Mouse (Mus musculus): Measurements from ENCODE around the gene Nme3. TPM values are rescaled to one million over a fixed set of nuclear protein-coding genes. Genes with fewer than 3 reads are reported as not detected.

Gene Nme3
- 69.6 and 72.6 TPM in 2 replicates for polyA plus RNA-seq (2015; fragmentation: Nextera tagmentation; extraction: Ambion mirVana)

DNA sequence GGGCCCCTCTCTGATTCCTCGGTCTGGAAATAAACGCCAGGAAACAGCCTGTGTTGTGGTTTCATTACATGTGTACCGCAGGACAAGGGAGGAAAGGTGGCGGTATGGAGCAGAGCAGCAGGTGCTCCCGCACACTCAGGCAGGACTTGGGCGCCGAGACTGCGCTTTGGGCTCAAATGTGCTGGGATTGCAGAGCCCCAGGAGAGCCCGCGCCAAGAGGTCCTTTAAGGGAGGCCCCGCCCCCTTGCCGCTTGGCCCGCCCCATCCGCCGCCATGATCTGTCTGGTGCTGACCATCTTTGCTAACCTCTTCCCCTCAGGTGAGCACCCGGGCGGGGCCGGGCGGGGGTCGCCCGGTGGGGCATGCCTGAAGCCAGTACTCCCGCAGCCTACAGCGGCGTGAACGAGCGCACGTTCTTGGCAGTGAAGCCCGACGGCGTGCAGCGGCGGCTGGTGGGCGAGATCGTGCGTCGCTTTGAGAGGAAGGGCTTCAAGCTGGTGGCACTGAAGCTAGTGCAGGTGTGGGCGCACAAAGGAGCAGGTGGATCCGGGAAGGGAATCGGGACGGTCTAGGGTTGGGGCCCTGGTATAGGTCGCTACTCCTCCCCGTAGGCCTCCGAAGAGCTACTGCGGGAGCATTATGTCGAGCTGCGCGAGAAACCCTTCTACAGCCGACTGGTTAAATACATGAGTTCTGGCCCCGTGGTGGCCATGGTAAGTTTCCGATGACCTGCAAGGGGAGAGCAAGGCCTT is at the start of gene Nme3:
TSS of gene Nme3 (plus strand) at position 260 of the 752 bp plus-strand sequence.
- Histone ChIP-seq H3K27me3 (no peaks in the 10 kb centered on the region), H3K4me1 (peaks cover 37% of the 10 kb centered on the region), H3K27ac (replicated peaks) (peak within 1 kb of the TSS; percentile 81), H3K9me3 (no peaks in the 10 kb centered on the region), H3K4me2 (replicated peaks) (peak within 1 kb of the TSS; percentile 96), H3K4me3 (peak within 1 kb of the TSS; percentile 59), H3K9ac (replicated peaks) (peak within 1 kb of the TSS; percentile 83), H3K36me3 (peaks cover 55% of the 10 kb centered on the region)
- 2% methylated on average over 50 of the region's 50 CpGs for WGBS
- peak; percentile 73 for ATAC-seq (replicated peaks)

DNA sequence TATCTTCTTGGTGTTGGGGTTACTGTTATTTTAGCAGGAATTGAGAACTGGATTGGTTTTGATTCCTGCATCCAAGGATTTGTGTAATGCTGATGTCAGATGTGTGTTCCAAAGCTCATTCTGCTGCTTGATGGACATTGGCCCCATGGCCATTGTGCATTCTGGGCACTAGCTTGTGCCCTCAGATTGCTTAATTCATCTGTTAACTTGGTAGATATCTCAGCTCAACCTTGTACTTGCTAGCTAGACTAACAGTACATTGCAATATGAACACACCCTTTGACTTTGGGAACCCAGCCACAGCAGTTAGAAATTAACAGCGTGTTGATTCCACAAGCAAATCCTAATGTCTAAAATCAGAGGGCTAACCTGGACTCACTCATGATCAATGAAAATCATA is 48.9 kb upstream of the Nme3 start:
- no peak for ATAC-seq (replicated peaks)

DNA sequence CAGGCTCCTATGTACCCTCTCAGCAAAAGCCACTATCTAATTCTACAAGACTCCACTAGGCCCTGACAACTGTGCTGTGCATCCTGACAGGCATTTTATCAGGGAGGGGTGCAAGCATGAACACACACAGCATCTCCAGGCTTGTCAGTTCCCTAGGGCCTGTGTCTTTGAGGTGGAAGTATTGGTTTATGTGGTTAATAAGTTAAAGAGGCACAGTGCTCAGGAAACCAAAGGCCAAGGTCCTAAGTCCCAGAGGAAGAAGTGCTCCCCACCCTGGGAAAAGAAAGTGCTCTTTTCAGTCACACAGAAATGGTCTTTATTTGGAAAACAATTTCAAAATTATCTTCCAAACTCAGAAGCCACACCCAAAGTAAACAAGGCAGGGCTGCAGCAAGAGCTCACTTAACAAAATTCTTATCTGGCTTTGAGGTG is 47.7 kb upstream of the Nme3 start:
- ATAC-seq (replicated peaks) = no peak
- Histone ChIP-seq H3K27me3 (no peaks in the 10 kb centered on the region), H3K4me3 (0 out of 2 replicates have a peak overlapping the region, but pooled peaks have one; percentile 2), H3K9ac (replicated peaks) (no peak overlapping the region), H3K27ac (replicated peaks) (no peak overlapping the region), H3K4me1 (peaks cover 27% of the 10 kb centered on the region), H3K9me3 (no peaks in the 10 kb centered on the region), H3K36me3 (peaks cover 3% of the 10 kb centered on the region), H3K4me2 (replicated peaks) (peak overlapping the region; percentile 97; the same call in 1 of the 2 replicates)

More for the DNA sequence above, 48.9 kb upstream of the Nme3 start:
- H3K4me3 ChIP-seq = no peak overlapping the region
- WGBS = 98% methylated on average over 1 of the region's 1 CpGs
- peaks cover 27% of the 10 kb centered on the region for H3K4me1 ChIP-seq
- H3K9me3 ChIP-seq = no peaks in the 10 kb centered on the region
- no peaks in the 10 kb centered on the region for H3K27me3 ChIP-seq
- no peak overlapping the region for H3K4me2 ChIP-seq (replicated peaks)
- H3K27ac ChIP-seq (replicated peaks) = no peak overlapping the region
- no peaks in the 10 kb centered on the region for H3K36me3 ChIP-seq
- no peak overlapping the region for H3K9ac ChIP-seq (replicated peaks)

DNA sequence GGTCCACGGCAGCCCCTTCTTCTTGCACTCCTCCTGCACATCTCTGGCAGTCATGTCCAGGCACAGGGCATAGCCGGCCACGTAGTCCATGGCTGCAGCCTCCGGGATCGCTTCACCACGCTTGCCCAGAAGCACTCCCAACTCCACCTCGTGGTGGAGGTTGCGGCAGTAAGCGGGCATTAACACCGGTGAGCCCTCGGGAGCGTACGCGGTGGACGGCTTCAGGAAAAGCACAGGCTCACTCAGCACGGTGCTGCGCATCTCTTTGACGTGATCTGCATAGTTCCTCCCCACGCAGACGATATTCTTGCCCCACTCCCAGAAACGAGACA is 46.6 kb upstream of the Nme3 start:
- Histone ChIP-seq H3K27me3 (no peaks in the 10 kb centered on the region), H3K9ac (replicated peaks) (peak overlapping the region; percentile 81), H3K36me3 (peaks cover 11% of the 10 kb centered on the region), H3K4me1 (peaks cover 27% of the 10 kb centered on the region), H3K27ac (replicated peaks) (peak overlapping the region; percentile 94), H3K4me3 (peak overlapping the region; percentile 80), H3K9me3 (no peaks in the 10 kb centered on the region), H3K4me2 (replicated peaks) (peak overlapping the region; percentile 97)
- no peak for ATAC-seq (replicated peaks)
- under 1% methylated on average over 21 of the region's 21 CpGs for WGBS

DNA sequence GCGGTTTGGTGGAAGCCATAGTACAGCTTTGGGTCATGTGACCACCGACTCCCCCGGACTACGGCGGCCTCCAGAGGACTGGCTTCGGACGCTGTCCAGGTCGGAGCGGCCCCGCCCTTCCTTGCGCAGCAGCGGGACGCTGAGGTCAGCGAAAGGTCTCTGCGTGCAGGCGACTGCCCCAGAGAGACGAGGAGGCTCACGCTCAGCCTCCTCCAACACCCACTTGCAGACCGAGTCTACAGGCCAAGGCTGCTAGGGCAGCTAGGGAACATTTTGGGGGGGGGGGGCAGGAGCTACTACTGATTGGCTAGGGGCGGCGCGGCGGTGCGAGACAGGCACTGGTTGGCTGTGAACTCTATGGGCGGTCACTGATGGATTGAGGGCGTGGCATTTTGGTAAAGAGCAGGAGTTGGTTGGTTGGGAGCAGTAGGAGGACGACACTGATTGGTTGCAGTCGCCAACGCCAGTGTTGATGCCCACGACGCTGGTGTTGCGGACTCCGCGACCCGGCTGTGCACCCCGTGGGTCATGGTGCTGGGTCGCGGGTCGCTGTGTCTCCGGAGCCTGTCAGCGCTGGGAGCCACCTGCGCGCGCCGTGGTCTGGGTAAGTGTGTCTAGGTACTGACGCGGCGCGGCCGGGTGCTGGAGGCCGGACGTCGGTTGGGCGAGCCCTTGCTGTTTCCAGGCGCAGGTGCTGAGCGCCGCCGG is 46.1 kb upstream of the Nme3 start, which contains the start of gene Fahd1:
TSS of gene Fahd1 (minus strand) at position 300 of the 708 bp plus-strand sequence.
- Histone ChIP-seq H3K9ac (replicated peaks) (peak within 1 kb of the TSS; percentile 81), H3K27ac (replicated peaks) (peak within 1 kb of the TSS; percentile 94), H3K4me3 (peak within 1 kb of the TSS; percentile 80), H3K9me3 (no peaks in the 10 kb centered on the region), H3K27me3 (no peaks in the 10 kb centered on the region), H3K4me1 (peaks cover 27% of the 10 kb centered on the region), H3K36me3 (peaks cover 11% of the 10 kb centered on the region), H3K4me2 (replicated peaks) (peak within 1 kb of the TSS; percentile 97)
- WGBS = under 1% methylated on average over 58 of the region's 58 CpGs
- ATAC-seq (replicated peaks) = peak; percentile 100

DNA sequence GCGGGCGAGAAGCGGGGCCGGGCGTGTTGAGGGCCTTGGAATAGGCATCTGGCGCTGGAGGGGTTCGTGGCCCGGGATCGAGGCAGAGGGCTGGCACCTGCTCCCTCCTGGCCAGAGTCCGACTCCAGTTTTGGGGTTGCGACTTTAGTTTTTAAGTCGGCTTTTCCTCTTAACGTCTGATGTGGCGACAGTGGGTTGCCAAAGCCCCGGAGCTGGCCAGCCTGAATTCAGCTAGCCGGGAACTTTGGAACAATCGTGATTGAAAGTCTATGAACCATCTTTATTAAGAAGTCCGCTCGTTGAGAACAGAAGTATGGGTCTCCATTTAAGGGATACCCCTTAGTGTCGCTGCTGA is 45.5 kb upstream of the Nme3 start:
- Histone ChIP-seq H3K9ac (replicated peaks) (peak overlapping the region; percentile 75), H3K36me3 (peaks cover 11% of the 10 kb centered on the region), H3K27me3 (no peaks in the 10 kb centered on the region), H3K27ac (replicated peaks) (peak overlapping the region; percentile 62), H3K9me3 (no peaks in the 10 kb centered on the region), H3K4me1 (peaks cover 27% of the 10 kb centered on the region), H3K4me3 (peak overlapping the region; percentile 80), H3K4me2 (replicated peaks) (peak overlapping the region; percentile 97)
- no peak for ATAC-seq (replicated peaks)
- under 1% methylated on average over 20 of the region's 20 CpGs for WGBS

DNA sequence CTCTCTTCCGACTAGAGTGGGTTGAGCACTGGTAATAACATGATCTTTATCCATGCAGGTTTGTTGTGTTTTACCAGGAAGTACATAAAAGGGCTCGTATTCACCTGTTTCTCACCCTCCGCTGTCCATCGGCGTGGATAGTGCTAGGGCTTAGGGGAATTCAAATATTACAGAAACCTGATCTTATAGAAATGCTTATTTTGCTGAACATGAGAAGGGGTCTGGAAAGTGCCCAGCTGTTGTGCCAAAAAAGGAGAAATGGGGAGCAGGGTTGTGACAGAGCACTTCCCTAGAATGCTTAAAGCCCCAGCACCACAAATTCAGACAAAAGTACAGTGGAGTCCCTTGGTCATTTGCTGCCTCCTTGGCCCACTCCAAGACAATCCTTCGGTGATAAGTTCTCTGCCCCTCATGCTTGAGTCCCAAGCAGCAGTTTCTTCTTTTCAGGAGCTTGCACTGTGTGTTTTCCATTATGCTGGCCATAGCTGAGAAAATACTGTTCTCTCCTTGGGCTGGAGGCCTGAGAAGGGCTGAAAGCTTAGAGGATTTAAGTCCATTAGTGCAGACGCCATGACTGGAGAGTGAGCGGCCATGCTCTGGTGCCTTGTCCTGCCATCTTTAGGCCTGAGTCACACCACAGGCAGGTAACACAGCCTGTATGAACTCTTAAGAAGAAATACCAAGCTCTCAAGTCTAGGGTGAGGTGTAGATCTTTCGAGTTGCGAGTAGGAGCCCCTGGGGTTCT is 44.7 kb upstream of the Nme3 start:
- peaks cover 27% of the 10 kb centered on the region for H3K4me1 ChIP-seq
- no peak for ATAC-seq (replicated peaks)
- no peak overlapping the region for H3K27ac ChIP-seq (replicated peaks)
- peak overlapping the region; percentile 97 for H3K4me2 ChIP-seq (replicated peaks)
- no peaks in the 10 kb centered on the region for H3K27me3 ChIP-seq
- peaks cover 11% of the 10 kb centered on the region for H3K36me3 ChIP-seq
- peak overlapping the region; percentile 75; the same call in 1 of the 2 replicates for H3K9ac ChIP-seq (replicated peaks)
- peak overlapping the region; percentile 80 for H3K4me3 ChIP-seq
- no peaks in the 10 kb centered on the region for H3K9me3 ChIP-seq
- 79% methylated on average over 10 of the region's 10 CpGs for WGBS

DNA sequence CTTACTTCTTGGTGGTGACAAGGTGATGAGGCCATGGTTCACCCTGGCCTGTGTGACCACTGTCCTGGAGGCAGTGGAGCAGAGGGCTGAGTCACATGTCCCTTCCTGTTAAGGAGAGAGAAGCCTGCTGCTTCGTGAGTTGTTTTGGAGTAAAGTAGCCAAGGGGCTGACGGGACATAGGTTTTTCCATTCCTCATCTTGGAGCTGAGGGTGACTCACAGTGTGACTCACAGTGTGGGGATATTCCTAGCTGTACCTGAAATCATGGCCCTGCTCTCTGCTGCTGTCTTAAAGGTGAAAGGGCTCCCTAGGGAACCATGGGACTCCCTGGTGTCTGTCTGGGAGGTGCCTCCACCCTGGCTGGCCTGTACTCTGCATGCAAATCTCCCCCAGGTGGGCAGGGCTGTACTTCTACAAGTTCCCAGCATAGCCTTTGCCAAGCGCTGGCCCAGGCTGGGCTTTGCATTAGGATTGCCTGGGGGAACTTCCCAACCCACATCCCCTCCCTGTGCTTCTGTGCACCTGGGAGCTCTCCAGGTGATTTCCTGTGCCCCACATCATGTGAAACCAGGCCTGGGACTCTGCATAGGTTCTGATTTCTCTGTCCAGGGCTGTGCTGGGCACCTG is 40.3 kb upstream of the Nme3 start:
- H3K9ac ChIP-seq (replicated peaks) = no peak overlapping the region
- WGBS = 87% methylated on average over 3 of the region's 3 CpGs
- peaks cover 8% of the 10 kb centered on the region for H3K4me1 ChIP-seq
- peaks cover 11% of the 10 kb centered on the region for H3K36me3 ChIP-seq
- H3K4me2 ChIP-seq (replicated peaks) = no peak overlapping the region
- ATAC-seq (replicated peaks) = no peak
- no peaks in the 10 kb centered on the region for H3K27me3 ChIP-seq
- H3K4me3 ChIP-seq = no peak overlapping the region
- no peak overlapping the region for H3K27ac ChIP-seq (replicated peaks)
- H3K9me3 ChIP-seq = no peaks in the 10 kb centered on the region

DNA sequence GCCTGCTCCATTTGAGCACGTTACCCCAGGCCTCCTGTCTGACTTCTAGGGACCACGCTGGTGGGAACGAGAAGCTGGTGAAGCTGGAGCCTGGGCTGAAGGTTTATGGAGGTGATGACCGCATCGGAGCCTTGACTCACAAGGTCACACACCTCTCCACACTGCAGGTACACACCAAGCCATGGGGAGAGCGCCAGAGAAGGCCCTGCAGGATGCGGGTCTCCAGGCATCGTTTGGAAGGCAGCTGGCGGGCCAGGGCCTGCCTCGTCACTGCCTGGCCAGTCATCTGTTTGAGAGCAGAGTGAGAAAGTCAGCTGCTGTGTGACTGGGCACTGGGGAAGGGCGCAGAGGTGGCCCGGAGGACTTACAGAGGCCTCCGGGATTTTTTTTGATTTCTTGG is 39.7 kb upstream of the Nme3 start:
- no peaks in the 10 kb centered on the region for H3K9me3 ChIP-seq
- ATAC-seq (replicated peaks) = no peak
- peaks cover 15% of the 10 kb centered on the region for H3K36me3 ChIP-seq
- H3K4me3 ChIP-seq = no peak overlapping the region
- H3K9ac ChIP-seq (replicated peaks) = no peak overlapping the region
- WGBS = 90% methylated on average over 13 of the region's 13 CpGs
- no peak overlapping the region for H3K27ac ChIP-seq (replicated peaks)
- H3K27me3 ChIP-seq = no peaks in the 10 kb centered on the region
- no peak overlapping the region for H3K4me2 ChIP-seq (replicated peaks)
- 0 out of 2 replicates have a peak, but pooled peaks cover 2% of the 10 kb centered on the region for H3K4me1 ChIP-seq

DNA sequence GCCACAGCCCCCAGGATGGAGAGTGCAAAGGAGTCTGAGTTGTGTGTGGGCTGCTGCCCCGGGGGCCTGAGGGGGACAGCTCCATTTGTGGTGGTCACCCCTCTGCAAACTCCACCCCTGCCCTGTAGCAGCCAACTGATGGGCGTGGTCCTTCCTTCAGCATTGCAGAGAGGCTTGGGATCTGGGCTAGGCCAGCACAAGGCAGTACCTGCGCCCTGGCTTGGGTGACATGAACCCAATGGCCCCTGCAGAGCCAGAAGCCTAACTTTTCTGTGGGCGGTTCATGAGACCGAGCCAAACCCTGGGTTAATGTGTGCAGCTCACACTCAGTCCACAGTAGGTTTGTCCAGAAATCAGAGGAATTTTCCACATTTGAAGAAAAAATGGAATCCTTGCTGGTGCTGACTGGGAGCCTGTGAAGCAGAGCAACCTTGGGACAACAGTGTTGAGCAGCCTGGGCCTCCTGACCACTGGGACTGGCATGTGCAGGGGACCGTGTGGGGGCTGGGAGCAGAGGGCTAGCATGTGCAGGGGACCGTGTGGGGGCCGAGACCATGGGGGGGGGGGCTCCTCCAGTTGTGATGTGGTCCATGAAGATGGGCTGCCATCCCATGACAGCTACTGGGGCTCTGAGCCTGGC is 38.3 kb upstream of the Nme3 start:
- Histone ChIP-seq H3K9ac (replicated peaks) (no peak overlapping the region), H3K36me3 (peaks cover 25% of the 10 kb centered on the region), H3K27ac (replicated peaks) (no peak overlapping the region), H3K4me1 (no peaks in the 10 kb centered on the region), H3K9me3 (no peaks in the 10 kb centered on the region), H3K4me2 (replicated peaks) (no peak overlapping the region), H3K4me3 (no peak overlapping the region), H3K27me3 (no peaks in the 10 kb centered on the region)
- 85% methylated on average over 8 of the region's 8 CpGs for WGBS
- no peak for ATAC-seq (replicated peaks)

DNA sequence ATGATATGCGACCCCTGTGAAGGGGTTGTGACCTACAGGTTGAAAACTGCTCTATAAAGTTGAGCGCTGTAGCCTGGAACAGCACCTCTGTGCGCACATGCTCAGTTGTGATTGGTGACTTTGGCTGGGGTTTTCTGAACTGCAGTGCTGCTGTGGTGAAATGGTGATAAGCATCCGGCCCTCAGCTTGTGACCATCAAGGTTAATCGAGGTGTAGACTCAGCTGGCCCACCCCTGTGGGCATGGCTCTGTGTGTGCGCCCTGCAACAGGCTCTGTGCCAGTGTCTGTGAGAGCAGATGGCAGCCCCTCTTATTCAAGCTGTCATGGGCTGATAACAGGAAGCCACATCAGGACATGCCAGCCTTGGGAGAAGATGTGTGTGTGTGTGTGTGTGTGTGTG is 37.3 kb upstream of the Nme3 start:
- Histone ChIP-seq H3K4me2 (replicated peaks) (no peak overlapping the region), H3K9ac (replicated peaks) (no peak overlapping the region), H3K36me3 (peaks cover 23% of the 10 kb centered on the region), H3K4me1 (no peaks in the 10 kb centered on the region), H3K9me3 (no peaks in the 10 kb centered on the region), H3K4me3 (no peak overlapping the region), H3K27ac (replicated peaks) (no peak overlapping the region), H3K27me3 (no peaks in the 10 kb centered on the region)
- no peak for ATAC-seq (replicated peaks)
- 84% methylated on average over 6 of the region's 6 CpGs for WGBS
